Mouse (Mus musculus): ENCODE results near the gene Brpf3. TPM values are rescaled to one million over a fixed set of nuclear protein-coding genes. Genes with fewer than 3 reads are reported as not detected.
"Not testable (repeated sequence)": the region's sequence is repeated elsewhere in the genome, so short reads cannot be mapped to it uniquely, and the experiment has no call there.

The Brpf3 gene
- polyA plus RNA-seq, 1 experiment from 2014 or later = 12.9 TPM

GRCm38 (mm10) chr17:28803316-28803715, 2.4 kb downstream of the Brpf3 start:
- Histone ChIP-seq H3K9ac (ENCODE audit: low read length) (no peak overlapping the region), H3K4me1 (replicated peaks; ENCODE audit: control insufficient read depth, insufficient read depth, low read length) (peaks cover 20% of the 10 kb centered on the region), H3K4me3 (ENCODE audit: low read depth, low read length) (no peak overlapping the region), H3K4me2 (ENCODE audit: low read length) (no peak overlapping the region), H3K36me3 (ENCODE audit: control insufficient read depth, insufficient read depth, low read length) (peaks cover 30% of the 10 kb centered on the region), H3K9me3 (ENCODE audit: control insufficient read depth, low read length) (no peaks in the 10 kb centered on the region), H3K27me3 (replicated peaks; ENCODE audit: control insufficient read depth, insufficient read depth, low read length) (no peaks in the 10 kb centered on the region), H3K27ac (ENCODE audit: low read depth) (no peak overlapping the region)
- 69% methylated on average over 1 of the region's 1 CpGs for WGBS
- DNase-seq (ENCODE audit: low spot score) (no peak), ATAC-seq (replicated peaks; ENCODE audit: low FRiP score, low TSS enrichment, low read depth) (no peak)

GRCm38 (mm10) chr17:28804973-28805372, 4.1 kb downstream of the Brpf3 start:
- H3K9me3 ChIP-seq (ENCODE audit: control insufficient read depth, low read length) = no peaks in the 10 kb centered on the region
- no peak overlapping the region for H3K4me3 ChIP-seq (ENCODE audit: low read depth, low read length)
- H3K27ac ChIP-seq (ENCODE audit: low read depth) = no peak overlapping the region
- no peak overlapping the region for H3K9ac ChIP-seq (ENCODE audit: low read length)
- H3K4me1 ChIP-seq (replicated peaks; ENCODE audit: control insufficient read depth, insufficient read depth, low read length) = peaks cover 11% of the 10 kb centered on the region
- no peak overlapping the region for H3K4me2 ChIP-seq (ENCODE audit: low read length)
- no peaks in the 10 kb centered on the region for H3K27me3 ChIP-seq (replicated peaks; ENCODE audit: control insufficient read depth, insufficient read depth, low read length)
- ATAC-seq (replicated peaks; ENCODE audit: low FRiP score, low TSS enrichment, low read depth) (no peak), DNase-seq (ENCODE audit: low spot score) (no peak)
- 87% methylated on average over 6 of the region's 6 CpGs for WGBS
- H3K36me3 ChIP-seq (ENCODE audit: control insufficient read depth, insufficient read depth, low read length) = peaks cover 46% of the 10 kb centered on the region

DNA sequence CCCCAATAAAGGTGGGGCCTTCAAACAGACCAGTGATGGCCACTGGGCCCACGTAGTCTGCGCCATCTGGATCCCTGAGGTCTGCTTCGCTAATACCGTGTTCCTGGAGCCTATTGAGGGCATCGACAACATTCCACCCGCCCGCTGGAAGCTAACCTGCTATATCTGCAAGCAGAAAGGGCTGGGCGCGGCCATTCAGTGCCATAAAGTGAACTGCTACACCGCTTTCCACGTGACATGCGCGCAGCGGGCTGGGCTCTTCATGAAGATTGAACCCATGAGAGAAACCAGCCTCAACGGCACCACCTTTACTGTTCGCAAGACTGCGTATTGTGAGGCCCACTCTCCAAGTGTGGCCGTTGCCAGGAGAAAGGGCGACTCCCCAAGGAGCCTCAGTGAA, 5.9 kb downstream of the Brpf3 start:
- DNase-seq (ENCODE audit: low spot score) (no peak), ATAC-seq (replicated peaks; ENCODE audit: low FRiP score, low TSS enrichment, low read depth) (no peak)
- Histone ChIP-seq H3K9ac (ENCODE audit: low read length) (no peak overlapping the region), H3K27ac (ENCODE audit: low read depth) (no peak overlapping the region), H3K36me3 (ENCODE audit: control insufficient read depth, insufficient read depth, low read length) (peaks cover 59% of the 10 kb centered on the region), H3K27me3 (replicated peaks; ENCODE audit: control insufficient read depth, insufficient read depth, low read length) (no peaks in the 10 kb centered on the region), H3K4me3 (ENCODE audit: low read depth, low read length) (no peak overlapping the region), H3K9me3 (ENCODE audit: control insufficient read depth, low read length) (no peaks in the 10 kb centered on the region), H3K4me1 (replicated peaks; ENCODE audit: control insufficient read depth, insufficient read depth, low read length) (peaks cover 10% of the 10 kb centered on the region), H3K4me2 (ENCODE audit: low read length) (no peak overlapping the region)
- 95% methylated on average over 19 of the region's 19 CpGs for WGBS

- no peak overlapping the region for H3K4me3 ChIP-seq (ENCODE audit: low read depth, low read length)
- peaks cover 72% of the 10 kb centered on the region for H3K36me3 ChIP-seq (ENCODE audit: control insufficient read depth, insufficient read depth, low read length)
- no peak overlapping the region for H3K4me2 ChIP-seq (ENCODE audit: low read length)
- no peaks in the 10 kb centered on the region for H3K27me3 ChIP-seq (replicated peaks; ENCODE audit: control insufficient read depth, insufficient read depth, low read length)
- 92% methylated on average over 8 of the region's 8 CpGs for WGBS
- ATAC-seq (replicated peaks; ENCODE audit: low FRiP score, low TSS enrichment, low read depth) (no peak), DNase-seq (ENCODE audit: low spot score) (no peak)
- no peaks in the 10 kb centered on the region for H3K4me1 ChIP-seq (replicated peaks; ENCODE audit: control insufficient read depth, insufficient read depth, low read length)
- H3K9me3 ChIP-seq (ENCODE audit: control insufficient read depth, low read length) = no peaks in the 10 kb centered on the region
- no peak overlapping the region for H3K9ac ChIP-seq (ENCODE audit: low read length)
- H3K27ac ChIP-seq (ENCODE audit: low read depth) = no peak overlapping the region
These were observed 7.8 kb downstream of the Brpf3 start for GRCm38 (mm10) chr17:28808714-28809113.

DNA sequence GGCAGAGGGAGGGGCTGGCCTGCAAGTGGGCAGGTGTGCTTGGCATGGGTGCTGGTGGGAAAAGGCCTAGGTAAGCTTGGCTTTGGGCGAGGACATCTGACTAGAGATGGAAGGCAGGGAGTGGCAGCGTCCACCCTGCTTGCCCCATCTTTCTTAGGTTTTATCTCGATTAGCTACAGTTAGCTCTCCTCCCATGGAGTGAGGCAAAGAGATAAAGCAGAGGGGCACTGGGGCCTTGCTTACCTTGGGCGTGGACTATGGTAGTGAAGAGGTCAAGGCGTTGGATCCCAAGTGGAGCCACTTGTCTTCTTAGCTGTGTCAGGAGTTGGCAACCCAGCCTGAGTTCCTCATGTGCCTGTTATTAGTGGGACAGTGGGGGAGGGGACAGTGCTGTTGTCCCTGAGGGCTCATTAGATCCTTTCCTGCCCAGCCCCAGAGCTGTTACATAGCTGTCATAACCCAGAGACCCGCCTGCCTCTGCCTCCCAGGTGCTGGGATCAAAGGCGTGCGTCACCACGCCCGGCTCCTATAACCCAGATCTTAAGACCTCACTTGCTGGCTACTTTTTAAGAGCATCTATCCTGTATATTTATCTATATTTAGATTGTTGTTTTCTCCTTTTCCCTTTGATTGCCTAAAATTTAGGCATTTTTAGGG, 8.4 kb downstream of the Brpf3 start:
- Histone ChIP-seq H3K4me3 (ENCODE audit: low read depth, low read length) (no peak overlapping the region), H3K36me3 (ENCODE audit: control insufficient read depth, insufficient read depth, low read length) (peaks cover 75% of the 10 kb centered on the region), H3K27me3 (replicated peaks; ENCODE audit: control insufficient read depth, insufficient read depth, low read length) (no peaks in the 10 kb centered on the region), H3K9me3 (ENCODE audit: control insufficient read depth, low read length) (no peaks in the 10 kb centered on the region), H3K27ac (ENCODE audit: low read depth) (no peak overlapping the region), H3K4me2 (ENCODE audit: low read length) (no peak overlapping the region), H3K4me1 (replicated peaks; ENCODE audit: control insufficient read depth, insufficient read depth, low read length) (no peaks in the 10 kb centered on the region), H3K9ac (ENCODE audit: low read length) (no peak overlapping the region)
- ATAC-seq (replicated peaks; ENCODE audit: low FRiP score, low TSS enrichment, low read depth) (no peak), DNase-seq (ENCODE audit: low spot score) (no peak)
- WGBS = 90% methylated on average over 10 of the region's 10 CpGs

DNA sequence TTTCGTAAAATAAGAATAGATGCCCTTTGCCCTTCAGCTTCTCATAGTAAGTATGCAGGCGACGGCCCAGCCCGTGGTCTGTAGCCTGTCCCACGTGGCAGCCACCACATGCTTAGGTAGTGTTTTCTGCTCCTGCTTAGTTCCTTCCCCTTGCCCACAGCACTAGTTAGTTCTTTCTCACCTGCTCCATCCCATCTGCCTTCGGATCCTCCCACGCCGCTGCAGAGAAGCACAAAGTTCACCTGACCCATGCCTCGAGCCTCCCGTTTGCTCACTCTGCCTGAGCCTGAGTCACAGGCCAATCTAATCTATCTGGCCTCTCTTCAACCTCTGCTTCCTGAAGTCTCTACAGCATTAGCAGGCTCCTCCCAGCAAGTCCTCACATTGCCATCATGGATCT, 11.5 kb downstream of the Brpf3 start:
- Histone ChIP-seq H3K9ac (ENCODE audit: low read length) (no peak overlapping the region), H3K4me1 (replicated peaks; ENCODE audit: control insufficient read depth, insufficient read depth, low read length) (no peaks in the 10 kb centered on the region), H3K9me3 (ENCODE audit: control insufficient read depth, low read length) (no peaks in the 10 kb centered on the region), H3K36me3 (ENCODE audit: control insufficient read depth, insufficient read depth, low read length) (peaks cover 82% of the 10 kb centered on the region), H3K4me2 (ENCODE audit: low read length) (no peak overlapping the region), H3K27ac (ENCODE audit: low read depth) (no peak overlapping the region), H3K27me3 (replicated peaks; ENCODE audit: control insufficient read depth, insufficient read depth, low read length) (no peaks in the 10 kb centered on the region), H3K4me3 (ENCODE audit: low read depth, low read length) (no peak overlapping the region)
- peak; percentile 29; the same call in 1 of the 2 replicates for ATAC-seq (replicated peaks; ENCODE audit: low FRiP score, low TSS enrichment, low read depth)
- 88% methylated on average over 10 of the region's 10 CpGs for WGBS
- DNase-seq (ENCODE audit: low spot score) = no peak

DNA sequence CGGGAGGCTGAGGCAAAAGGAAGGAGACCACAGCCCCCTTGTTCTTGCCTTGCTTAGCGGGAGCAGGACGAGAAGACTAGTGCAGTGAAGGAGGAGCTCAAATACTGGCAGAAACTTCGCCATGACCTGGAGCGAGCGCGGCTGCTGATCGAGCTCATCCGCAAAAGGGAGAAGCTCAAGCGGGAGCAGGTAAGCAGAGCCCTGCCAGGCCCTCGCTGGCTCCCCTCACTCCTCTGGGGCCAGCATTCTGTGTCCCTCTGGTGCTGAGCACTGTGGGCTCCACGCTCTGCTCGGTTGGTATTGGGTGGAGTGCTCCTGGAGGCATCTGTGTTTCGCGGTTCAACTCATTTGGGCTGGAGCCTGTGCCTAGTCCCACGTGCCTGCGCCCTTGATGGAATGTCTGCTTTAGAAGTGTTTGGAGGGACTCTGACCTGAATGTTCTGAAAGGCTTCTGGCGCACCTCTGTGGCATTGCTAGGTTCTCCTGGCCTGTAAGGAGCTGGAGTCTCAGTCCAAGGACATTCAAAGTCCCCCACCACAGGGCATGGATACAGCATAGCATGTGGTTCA, 13.7 kb downstream of the Brpf3 start:
- no peak overlapping the region for H3K27ac ChIP-seq (ENCODE audit: low read depth)
- WGBS = 91% methylated on average over 18 of the region's 18 CpGs
- DNase-seq (ENCODE audit: low spot score) = no peak

GRCm38 (mm10) chr17:28815384-28816004, 14.6 kb downstream of the Brpf3 start:
- DNase-seq (ENCODE audit: low spot score) (no peak), ATAC-seq (replicated peaks; ENCODE audit: low FRiP score, low TSS enrichment, low read depth) (no peak)
- Histone ChIP-seq H3K4me2 (ENCODE audit: low read length) (no peak overlapping the region), H3K4me3 (ENCODE audit: low read depth, low read length) (no peak overlapping the region), H3K9me3 (ENCODE audit: control insufficient read depth, low read length) (no peaks in the 10 kb centered on the region), H3K9ac (ENCODE audit: low read length) (no peak overlapping the region), H3K27ac (ENCODE audit: low read depth) (no peak overlapping the region), H3K27me3 (replicated peaks; ENCODE audit: control insufficient read depth, insufficient read depth, low read length) (no peaks in the 10 kb centered on the region), H3K4me1 (replicated peaks; ENCODE audit: control insufficient read depth, insufficient read depth, low read length) (no peaks in the 10 kb centered on the region), H3K36me3 (ENCODE audit: control insufficient read depth, insufficient read depth, low read length) (peaks cover 85% of the 10 kb centered on the region)
- 66% methylated on average over 10 of the region's 10 CpGs for WGBS

More for the DNA sequence above, 13.7 kb downstream of the Brpf3 start:
- Histone ChIP-seq H3K4me3 (ENCODE audit: low read depth, low read length) (no peak overlapping the region), H3K4me1 (replicated peaks; ENCODE audit: control insufficient read depth, insufficient read depth, low read length) (no peaks in the 10 kb centered on the region), H3K9ac (ENCODE audit: low read length) (no peak overlapping the region), H3K36me3 (ENCODE audit: control insufficient read depth, insufficient read depth, low read length) (peaks cover 86% of the 10 kb centered on the region), H3K9me3 (ENCODE audit: control insufficient read depth, low read length) (no peaks in the 10 kb centered on the region), H3K27me3 (replicated peaks; ENCODE audit: control insufficient read depth, insufficient read depth, low read length) (no peaks in the 10 kb centered on the region), H3K4me2 (ENCODE audit: low read length) (no peak overlapping the region)
- no peak for ATAC-seq (replicated peaks; ENCODE audit: low FRiP score, low TSS enrichment, low read depth)

DNA sequence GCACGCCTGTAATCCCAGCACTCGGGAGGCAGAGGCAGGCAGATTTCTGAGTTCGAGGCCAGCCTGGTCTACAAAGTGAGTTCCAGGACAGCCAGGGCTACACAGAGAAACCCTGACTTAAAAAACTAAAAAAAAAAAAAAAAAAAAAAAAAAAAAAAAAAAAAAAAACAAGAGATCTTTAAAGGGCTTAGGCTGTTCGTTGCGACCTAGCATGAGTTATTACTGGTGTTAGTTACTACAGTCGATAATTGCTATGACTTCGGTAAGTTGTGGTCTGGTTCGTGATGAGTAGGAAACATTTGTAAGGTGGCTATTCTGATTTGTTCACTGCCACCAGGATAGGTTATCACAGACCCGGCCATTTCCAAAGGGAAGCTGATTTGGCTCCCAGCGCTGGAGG, 15.4 kb downstream of the Brpf3 start:
- not testable (repeated sequence) for H3K4me2 ChIP-seq (ENCODE audit: low read length); H3K4me3 ChIP-seq (ENCODE audit: low read depth, low read length); H3K9me3 ChIP-seq (ENCODE audit: control insufficient read depth, low read length); ATAC-seq (replicated peaks; ENCODE audit: low FRiP score, low TSS enrichment, low read depth); H3K27me3 ChIP-seq (replicated peaks; ENCODE audit: control insufficient read depth, insufficient read depth, low read length); H3K4me1 ChIP-seq (replicated peaks; ENCODE audit: control insufficient read depth, insufficient read depth, low read length); H3K9ac ChIP-seq (ENCODE audit: low read length); H3K27ac ChIP-seq (ENCODE audit: low read depth); DNase-seq (ENCODE audit: low spot score)
- 94% methylated on average over 10 of the region's 10 CpGs for WGBS
- H3K36me3 ChIP-seq (ENCODE audit: control insufficient read depth, insufficient read depth, low read length) = peaks cover 85% of the 10 kb centered on the region
